Mouse (Mus musculus): ENCODE results near the gene Oas1e.

- TF ChIP-seq ETS1 (conservative IDR thresholded peaks at IDR 0.05; ENCODE audit: low read depth, low read length) (no peak), E2F4 (IDR thresholded peaks at IDR 0.05; ENCODE audit: insufficient replicate concordance, low read depth, low read length) (no peak), EP300 (IDR thresholded peaks at IDR 0.05; ENCODE audit: low read length) (no peak), CHD2 (IDR thresholded peaks at IDR 0.05; ENCODE audit: low read length) (no peak), CTCF (conservative IDR thresholded peaks at IDR 0.05 in 1 of 2, IDR thresholded peaks at IDR 0.05 in 1 of 2; ENCODE audit: low read depth in 2 of 2, low read length in 2 of 2) (peak; percentile 68 to 76), POLR2A (IDR thresholded peaks at IDR 0.05; ENCODE audit: low read depth, low read length) (no peak), UBTF (IDR thresholded peaks at IDR 0.05; ENCODE audit: low read depth, low read length) (no peak), KAT2A (IDR thresholded peaks at IDR 0.05; ENCODE audit: insufficient replicate concordance, low read length) (no peak), MAX (IDR thresholded peaks at IDR 0.05; ENCODE audit: low read length) (no peak), NELFE (IDR thresholded peaks at IDR 0.05; ENCODE audit: low read depth, low read length) (no peak)
These were observed 20.6 kb upstream of the Oas1e start for GRCm38 (mm10) chr5:120815949-120816348.
